Mouse (Mus musculus) intestine, embryonic 15.5 days (tissue): ENCODE data around the gene H2-M5. TPM values are rescaled to one million over a fixed set of nuclear protein-coding genes. Genes with fewer than 3 reads are reported as not detected.

ENCODE experiments used
- ATAC-seq: fragments of 200-750 bp; cut with Nextera tagmentation; 2 replicates; pipeline ENCODE4 v1.8.0; 2017; ENCODE audit warnings: moderate TSS enrichment, moderate library complexity
- H3K27ac ChIP-seq: fragments of 300-500 bp; sonication (generic); 2 replicates; pipeline ENCODE4 v1.5.1; 2015; ENCODE audit warnings: mild to moderate bottlenecking, inconsistent platforms
- H3K27me3 ChIP-seq: fragments of 300-500 bp; sonication (generic); replicated peaks from 2 replicates; pipeline ENCODE4 v1.6.1; 2015; ENCODE audit warnings: inconsistent platforms
- H3K36me3 ChIP-seq: fragments of 300-500 bp; sonication (generic); 2 replicates; pipeline ENCODE4 v1.6.1; 2015; ENCODE audit warnings: inconsistent platforms
- H3K4me1 ChIP-seq: fragments of 300-500 bp; sonication (generic); replicated peaks from 2 replicates; pipeline ENCODE4 v1.6.1; 2015; ENCODE audit warnings: inconsistent platforms
- H3K4me2 ChIP-seq: fragments of 300-500 bp; sonication (generic); replicated peaks from 2 replicates; pipeline ENCODE4 v1.6.1; 2015; ENCODE audit warnings: mild to moderate bottlenecking, inconsistent platforms
- H3K4me3 ChIP-seq: fragments of 300-500 bp; sonication (generic); replicated peaks from 2 replicates; pipeline ENCODE4 v1.5.1; 2015; ENCODE audit warnings: inconsistent platforms
- H3K9ac ChIP-seq: fragments of 300-500 bp; sonication (generic); 2 replicates; pipeline ENCODE4 v1.6.1; 2015; ENCODE audit warnings: inconsistent platforms
- H3K9me3 ChIP-seq: fragments of 300-500 bp; sonication (generic); 2 replicates; pipeline ENCODE4 v1.6.1; 2016; ENCODE audit warnings: inconsistent platforms
- WGBS: fragments of 180-500 bp; shearing (Covaris S2); methylation state at CpG from one replicate; pipeline ENCODE4 v1.1.7; 2015; 5-methylcytosine and 5-hydroxymethylcytosine counted together
- polyA plus RNA-seq: library from polyadenylated mRNA; unstranded; fragments of >200 nt; fragmentation: Nextera tagmentation; extraction: Ambion mirVana; gene quantifications from 2 replicates; pipeline ENCODE4 v1.2.1, GENCODE M21; 2015

The H2-M5 gene
- polyA plus RNA-seq, 1 experiment from 2014 or later, result 0.24 TPM

- no peak for ATAC-seq
- Histone ChIP-seq H3K4me3 (no peak overlapping the region), H3K4me1 (no peaks in the 10 kb centered on the region), H3K27ac (no peak overlapping the region), H3K9me3 (no peaks in the 10 kb centered on the region), H3K36me3 (peaks cover 7% of the 10 kb centered on the region; the same call in 1 of the 2 replicates), H3K9ac (no peak overlapping the region), H3K4me2 (no peak overlapping the region), H3K27me3 (no peaks in the 10 kb centered on the region)
- WGBS, result 93% methylated on average over 17 of the region's 17 CpGs
These were observed 20.2 kb upstream of the H2-M5 start for GRCm38 (mm10) chr17:37009460-37010042.

GRCm38 (mm10) chr17:37008161-37008560, 18.8 kb upstream of the H2-M5 start:
- no peak overlapping the region for H3K4me3 ChIP-seq
- H3K4me1 ChIP-seq, result no peaks in the 10 kb centered on the region
- ATAC-seq, result no peak
- H3K9me3 ChIP-seq, result no peaks in the 10 kb centered on the region
- H3K4me2 ChIP-seq, result no peak overlapping the region
- 89% methylated on average over 6 of the region's 6 CpGs for WGBS
- no peak overlapping the region for H3K27ac ChIP-seq
- H3K36me3 ChIP-seq, result peaks cover 7% of the 10 kb centered on the region; the same call in 1 of the 2 replicates
- no peaks in the 10 kb centered on the region for H3K27me3 ChIP-seq
- H3K9ac ChIP-seq, result no peak overlapping the region

GRCm38 (mm10) chr17:37003366-37003765, 14.0 kb upstream of the H2-M5 start:
- Histone ChIP-seq H3K27ac (no peak overlapping the region), H3K4me3 (peak overlapping the region; percentile 59)
- WGBS, result 20% methylated on average over 4 of the region's 4 CpGs

GRCm38 (mm10) chr17:37002364-37003330, 13.3 kb upstream of the H2-M5 start:
- H3K27me3 ChIP-seq, result no peaks in the 10 kb centered on the region
- no peaks in the 10 kb centered on the region for H3K9me3 ChIP-seq
- H3K27ac ChIP-seq, result peak overlapping the region; percentile 91
- peak; percentile 91 for ATAC-seq
- H3K4me3 ChIP-seq, result peak overlapping the region; percentile 59
- H3K9ac ChIP-seq, result peak overlapping the region; percentile 79
- WGBS, result under 1% methylated on average over 49 of the region's 49 CpGs
- peak overlapping the region; percentile 88 for H3K4me2 ChIP-seq
- H3K36me3 ChIP-seq, result no peaks in the 10 kb centered on the region
- H3K4me1 ChIP-seq, result no peaks in the 10 kb centered on the region

More at GRCm38 (mm10) chr17:37003366-37003765, 14.0 kb upstream of the H2-M5 start:
- Histone ChIP-seq H3K4me2 (peak overlapping the region; percentile 88), H3K9me3 (no peaks in the 10 kb centered on the region), H3K9ac (peak overlapping the region; percentile 79), H3K36me3 (no peaks in the 10 kb centered on the region), H3K27me3 (no peaks in the 10 kb centered on the region), H3K4me1 (no peaks in the 10 kb centered on the region)
- ATAC-seq, result no peak

GRCm38 (mm10) chr17:37000863-37001262, 11.5 kb upstream of the H2-M5 start, which contains the start of gene Zfp57:
TSS of gene Zfp57 (plus strand) at chr17:37001163.
- WGBS, result 91% methylated on average over 7 of the region's 7 CpGs
- no peak within 1 kb of the TSS for H3K4me3 ChIP-seq
- no peaks in the 10 kb centered on the region for H3K9me3 ChIP-seq

GRCm38 (mm10) chr17:36998477-36998876, 9.1 kb upstream of the H2-M5 start:
- Histone ChIP-seq H3K4me2 (no peak overlapping the region), H3K27me3 (no peaks in the 10 kb centered on the region), H3K4me3 (no peak overlapping the region), H3K36me3 (no peaks in the 10 kb centered on the region), H3K27ac (no peak overlapping the region), H3K4me1 (no peaks in the 10 kb centered on the region), H3K9ac (no peak overlapping the region), H3K9me3 (no peaks in the 10 kb centered on the region)
- WGBS, result 56% methylated on average over 2 of the region's 2 CpGs
- ATAC-seq, result no peak

More at GRCm38 (mm10) chr17:37000863-37001262, 11.5 kb upstream of the H2-M5 start, which contains the start of gene Zfp57:
- Histone ChIP-seq H3K4me1 (no peaks in the 10 kb centered on the region), H3K27me3 (no peaks in the 10 kb centered on the region), H3K9ac (no peak within 1 kb of the TSS), H3K27ac (no peak within 1 kb of the TSS), H3K4me2 (peak within 1 kb of the TSS; percentile 88), H3K36me3 (no peaks in the 10 kb centered on the region)
- ATAC-seq, result no peak

GRCm38 (mm10) chr17:36997033-36997735, 7.8 kb upstream of the H2-M5 start:
- H3K27me3 ChIP-seq, result no peaks in the 10 kb centered on the region
- H3K4me1 ChIP-seq, result no peaks in the 10 kb centered on the region
- no peak overlapping the region for H3K4me2 ChIP-seq
- H3K27ac ChIP-seq, result no peak overlapping the region
- no peaks in the 10 kb centered on the region for H3K36me3 ChIP-seq
- no peak overlapping the region for H3K4me3 ChIP-seq
- ATAC-seq, result peak; percentile 61
- WGBS, result 26% methylated on average over 7 of the region's 7 CpGs
- no peak overlapping the region for H3K9ac ChIP-seq
- no peaks in the 10 kb centered on the region for H3K9me3 ChIP-seq

GRCm38 (mm10) chr17:36995448-36995847, 6.1 kb upstream of the H2-M5 start:
- no peaks in the 10 kb centered on the region for H3K36me3 ChIP-seq
- H3K9me3 ChIP-seq, result no peaks in the 10 kb centered on the region
- no peak for ATAC-seq
- H3K4me1 ChIP-seq, result no peaks in the 10 kb centered on the region
- H3K9ac ChIP-seq, result no peak overlapping the region
- H3K4me2 ChIP-seq, result no peak overlapping the region
- WGBS, result 66% methylated on average over 3 of the region's 3 CpGs
- no peak overlapping the region for H3K27ac ChIP-seq
- no peak overlapping the region for H3K4me3 ChIP-seq
- no peaks in the 10 kb centered on the region for H3K27me3 ChIP-seq

GRCm38 (mm10) chr17:36994528-36994927, 5.2 kb upstream of the H2-M5 start:
- no peaks in the 10 kb centered on the region for H3K9me3 ChIP-seq
- no peaks in the 10 kb centered on the region for H3K36me3 ChIP-seq
- no peaks in the 10 kb centered on the region for H3K27me3 ChIP-seq
- H3K4me3 ChIP-seq, result no peak overlapping the region
- H3K27ac ChIP-seq, result no peak overlapping the region
- ATAC-seq, result no peak
- H3K4me1 ChIP-seq, result no peaks in the 10 kb centered on the region
- no peak overlapping the region for H3K9ac ChIP-seq
- 78% methylated on average over 2 of the region's 2 CpGs for WGBS
- H3K4me2 ChIP-seq, result no peak overlapping the region

GRCm38 (mm10) chr17:36993770-36994325, 4.5 kb upstream of the H2-M5 start:
- 88% methylated on average over 4 of the region's 4 CpGs for WGBS
- H3K4me1 ChIP-seq, result 0 out of 2 replicates have a peak, but pooled peaks cover under 1% of the 10 kb centered on the region
- 0 out of 2 replicates have a peak, but pooled peaks cover 2% of the 10 kb centered on the region for H3K27me3 ChIP-seq

GRCm38 (mm10) chr17:36992336-36993104, 3.2 kb upstream of the H2-M5 start:
- no peaks in the 10 kb centered on the region for H3K9me3 ChIP-seq
- H3K36me3 ChIP-seq, result no peaks in the 10 kb centered on the region
- no peak overlapping the region for H3K4me2 ChIP-seq
- no peak for ATAC-seq
- 68% methylated on average over 3 of the region's 3 CpGs for WGBS
- H3K4me3 ChIP-seq, result no peak overlapping the region
- H3K27ac ChIP-seq, result no peak overlapping the region
- H3K4me1 ChIP-seq, result 0 out of 2 replicates have a peak, but pooled peaks cover 5% of the 10 kb centered on the region
- H3K27me3 ChIP-seq, result peaks cover 8% of the 10 kb centered on the region
- no peak overlapping the region for H3K9ac ChIP-seq

More at GRCm38 (mm10) chr17:36993770-36994325, 4.5 kb upstream of the H2-M5 start:
- no peak overlapping the region for H3K27ac ChIP-seq
- H3K4me3 ChIP-seq, result no peak overlapping the region
- H3K36me3 ChIP-seq, result no peaks in the 10 kb centered on the region
- no peak overlapping the region for H3K9ac ChIP-seq
- H3K4me2 ChIP-seq, result no peak overlapping the region
- ATAC-seq, result no peak
- no peaks in the 10 kb centered on the region for H3K9me3 ChIP-seq
